Mouse (Mus musculus): Measurements from ENCODE around the gene Carf.

The Carf gene

GRCm38 (mm10) chr1:60179932-60180783, 82.1 kb downstream of the Carf start, which contains the start of gene Nbeal1:
TSS of gene Nbeal1 (plus strand) at chr1:60180599.
- DNase-seq (ENCODE audit: low read depth): peak; percentile 97

- no peak for DNase-seq (ENCODE audit: low read depth)
Observed at GRCm38 (mm10) chr1:60180784-60181221, 82.8 kb downstream of the Carf start.

GRCm38 (mm10) chr1:60188454-60188853, 90.4 kb downstream of the Carf start:
- DNase-seq (ENCODE audit: low read depth): no peak

GRCm38 (mm10) chr1:60196813-60197212, 98.8 kb downstream of the Carf start:
- no peak for DNase-seq (ENCODE audit: low read depth)

- DNase-seq (ENCODE audit: low read depth): no peak
Observed at GRCm38 (mm10) chr1:60199006-60199405, 101.0 kb downstream of the Carf start.
